Mouse (Mus musculus): ENCODE results near the gene 4930516K23Rik.

DNA sequence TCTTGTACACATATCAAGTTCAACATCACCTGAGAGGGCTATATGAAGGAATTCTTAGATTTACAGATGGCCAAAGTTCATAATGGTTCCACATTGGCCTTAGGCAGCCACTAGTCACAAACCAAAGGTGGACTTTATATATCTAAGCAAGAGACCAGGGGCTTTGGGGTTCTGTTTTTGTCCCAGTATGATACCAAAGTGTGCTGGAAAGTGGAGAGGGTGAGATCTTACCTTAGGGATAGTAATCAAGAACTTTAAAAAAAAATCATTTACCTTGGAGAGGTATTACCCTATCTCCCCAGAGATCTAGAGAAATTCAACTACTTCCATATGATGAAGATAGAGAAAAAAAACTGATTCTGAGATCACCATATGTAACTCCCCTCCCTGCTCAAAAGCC is 44.0 kb downstream of the 4930516K23Rik start, which contains the start of gene Olfr639:
- no peak for TF ChIP-seq POLR2AphosphoS2 (IDR thresholded peaks at IDR 0.05; ENCODE audit: low read length)
- TF ChIP-seq CTCF (IDR thresholded peaks at IDR 0.05 in 2 of 3, conservative IDR thresholded peaks at IDR 0.05 in 1 of 3; ENCODE audit: control insufficient read depth in 1 of 3, insufficient read depth in 1 of 3, low read depth in 2 of 3, low read length in 3 of 3, poor library complexity in 1 of 3, severe bottlenecking in 1 of 3) = no peak
- no peak for TF ChIP-seq CHD2 (IDR thresholded peaks at IDR 0.05; ENCODE audit: low read length)
- no peak for TF ChIP-seq POLR2A (IDR thresholded peaks at IDR 0.05; ENCODE audit: control insufficient read depth in 1 of 2, insufficient read depth in 1 of 2, low read depth in 1 of 2, low read length in 2 of 2, poor library complexity in 1 of 2)
- no peak for TF ChIP-seq NELFE (IDR thresholded peaks at IDR 0.05; ENCODE audit: low read depth, low read length)
- no peak for TF ChIP-seq EP300 (IDR thresholded peaks at IDR 0.05; ENCODE audit: low read depth in 1 of 2, low read length in 2 of 2)
- no peak for TF ChIP-seq ZKSCAN1 (IDR thresholded peaks at IDR 0.05; ENCODE audit: low read depth, low read length)
- no peak for TF ChIP-seq UBTF (IDR thresholded peaks at IDR 0.05; ENCODE audit: borderline replicate concordance, insufficient read depth, low read depth, low read length)
- no peak for TF ChIP-seq MXI1 (IDR thresholded peaks at IDR 0.05; ENCODE audit: low read depth, low read length)
- TF ChIP-seq GABPA (IDR thresholded peaks at IDR 0.05; ENCODE audit: low read depth, low read length) = no peak

Data from MEL (cell line).